Mouse (Mus musculus) olfactory bulb, adult 2 months (tissue): Measurements from ENCODE around the gene Trim25.

ENCODE experiments used
- CTCF ChIP-seq: fragments of 200-500 bp; IDR thresholded peaks from 2 replicates; pipeline ENCODE4 v1.5.1; 2012; ENCODE audit warnings: low read depth, mild to moderate bottlenecking, low read length, moderate library complexity; ENCODE audit not compliant: insufficient read depth
- POLR2A ChIP-seq: fragments of 200-500 bp; IDR thresholded peaks from 2 replicates; pipeline ENCODE4 v1.6.1; 2012; ENCODE audit warnings: mild to moderate bottlenecking, low read depth, low read length, moderate library complexity; ENCODE audit not compliant: insufficient read depth

GRCm38 (mm10) chr11:88976320-88976719 lies 22.9 kb upstream of the Trim25 start:
- no peak for TF ChIP-seq CTCF
- TF ChIP-seq POLR2A, result no peak
